ENCODE assay signal across 7 mouse cellular contexts in genomic region chr1:182340281-182340680, GRCm38 (mm10). TPM values are rescaled to one million over a fixed set of nuclear protein-coding genes. Genes with fewer than 3 reads are reported as not detected.
DNase-seq lines count a peak whose midpoint lies in the region; ATAC-seq and TF ChIP-seq lines count a peak whose summit lies in the region.

No protein-coding gene starts in this region.

- no peak overlapping the region for H3K9ac ChIP-seq in limb, embryonic 11.5 days (ENCODE audit: low read length)

- peaks cover 7% of the 10 kb centered on the region for H3K36me3 ChIP-seq in megakaryocyte, embryonic 14.5 days (replicated peaks; ENCODE audit: low read length)
- H3K36me3 ChIP-seq in limb, embryonic 11.5 days (ENCODE audit: control insufficient read depth, insufficient read depth, low read length): no peaks in the 10 kb centered on the region
- no peaks in the 10 kb centered on the region for H3K36me3 ChIP-seq in small intestine, adult 2 months (ENCODE audit: control insufficient read depth, insufficient read depth, low read length)

- no peak for TF ChIP-seq CTCF in embryonic fibroblast, embryonic 13.5 days (IDR thresholded peaks at IDR 0.05; ENCODE audit: borderline replicate concordance, insufficient read depth, low read length)
- no peak for TF ChIP-seq CTCF in small intestine, adult 2 months (IDR thresholded peaks at IDR 0.05; ENCODE audit: extremely low read depth, insufficient read length, insufficient replicate concordance, low read depth, low read length)

- no peaks in the 10 kb centered on the region for H3K27me3 ChIP-seq in megakaryocyte, embryonic 14.5 days (replicated peaks)
- H3K27me3 ChIP-seq in limb, embryonic 11.5 days (ENCODE audit: control insufficient read depth, insufficient read depth, low read length): no peaks in the 10 kb centered on the region
- no peaks in the 10 kb centered on the region for H3K27me3 ChIP-seq in small intestine, adult 2 months (ENCODE audit: control insufficient read depth, insufficient read depth, low read length)

- TF ChIP-seq POLR2A in embryonic fibroblast, embryonic 13.5 days (IDR thresholded peaks at IDR 0.05; ENCODE audit: low read depth, low read length): no peak
- no peak for TF ChIP-seq POLR2A in small intestine, adult 2 months (IDR thresholded peaks at IDR 0.05; ENCODE audit: low read depth, low read length)

- peaks cover 53% of the 10 kb centered on the region for H3K4me1 ChIP-seq in megakaryocyte, embryonic 14.5 days
- peaks cover 5% of the 10 kb centered on the region for H3K4me1 ChIP-seq in embryonic fibroblast, embryonic 13.5 days (ENCODE audit: control insufficient read depth, insufficient read depth, low read length)
- peaks cover 7% of the 10 kb centered on the region; the same call in 1 of the 2 replicates for H3K4me1 ChIP-seq in limb, embryonic 11.5 days (ENCODE audit: control insufficient read depth, insufficient read depth, low read length)
- peaks cover 3% of the 10 kb centered on the region; the same call in 1 of the 2 replicates for H3K4me1 ChIP-seq in small intestine, adult 2 months (ENCODE audit: control insufficient read depth, insufficient read depth, insufficient read length, low read length)

- no peak for ATAC-seq in megakaryocyte, adult 5-6 weeks (ENCODE audit: poor library complexity, severe bottlenecking)
- ATAC-seq in limb, embryonic 11.5 days (ENCODE audit: insufficient number of reproducible peaks, low FRiP score, low TSS enrichment, low read depth): no peak

- WGBS in limb, embryonic 11.5 days: 48% methylated on average over 7 of the region's 7 CpGs
- 33% methylated on average over 7 of the region's 7 CpGs for WGBS in small intestine, adult 2 months

- no peak overlapping the region for H3K27ac ChIP-seq in embryonic fibroblast, embryonic 13.5 days (ENCODE audit: insufficient read depth, low read length)
- no peak overlapping the region for H3K27ac ChIP-seq in limb, embryonic 11.5 days (replicated peaks; ENCODE audit: low read depth, low read length)
- no peak overlapping the region for H3K27ac ChIP-seq in small intestine, adult 2 months (ENCODE audit: insufficient read depth, low read depth, low read length)

- DNase-seq in limb, embryonic 11.5 days (ENCODE audit: low spot score): no peak
- DNase-seq in embryo, embryonic 9.5 days (ENCODE audit: extremely low spot score): no peak
- DNase-seq in ovary, postnatal 14 days (ENCODE audit: low spot score): no peak

- peak overlapping the region; percentile 83 for H3K4me2 ChIP-seq in limb, embryonic 11.5 days (ENCODE audit: low read depth, severe bottlenecking)

- peak overlapping the region; percentile 99 for H3K4me3 ChIP-seq in megakaryocyte, embryonic 14.5 days (replicated peaks)
- H3K4me3 ChIP-seq in embryonic fibroblast, embryonic 13.5 days (ENCODE audit: insufficient read depth, low read length): peak overlapping the region; percentile 73
- peak overlapping the region; percentile 98 for H3K4me3 ChIP-seq in limb, embryonic 11.5 days (ENCODE audit: low read depth, low read length)
- H3K4me3 ChIP-seq in small intestine, adult 2 months (ENCODE audit: low read depth, low read length): peak overlapping the region; percentile 86; the same call in 1 of the 2 replicates

- no peaks in the 10 kb centered on the region for H3K9me3 ChIP-seq in megakaryocyte, embryonic 14.5 days
- no peaks in the 10 kb centered on the region for H3K9me3 ChIP-seq in limb, embryonic 11.5 days (ENCODE audit: control insufficient read depth, low read length)

RNA-seq across cellular contexts. Expression of gene Fbxo28, which starts 1.1 kb away (rescaled TPM):
- 9.9 and 83.2 TPM in 2 replicates for polyA plus RNA-seq in megakaryocyte, embryonic 14.5 days (2012; ENCODE audit: insufficient read depth, low replicate concordance)
- 20.8 and 23.8 TPM in 2 replicates for total RNA-seq in megakaryocyte, adult 5-6 weeks (2015)
- 21.2 and 23.3 TPM in 2 replicates for total RNA-seq in megakaryocyte, adult 5-6 weeks (2017)
- polyA plus RNA-seq in embryonic fibroblast, embryonic 13.5 days (2011; ENCODE audit: insufficient read length, low read depth, missing spikeins): 25.7 and 34.1 TPM in 2 replicates
- polyA plus RNA-seq in limb, embryonic 11.5 days (2014; fragmentation: Nextera tagmentation; extraction: Ambion mirVana): 26.4 and 27.7 TPM in 2 replicates
- 6.4 and 8.0 TPM in 2 replicates for polyA plus RNA-seq in small intestine, adult 2 months (2012; rRNA removed)

RNA-seq across cellular contexts. Expression of gene Degs1, which starts 57.7 kb away (rescaled TPM):
- 9.6 and 32.4 TPM in 2 replicates for polyA plus RNA-seq in megakaryocyte, embryonic 14.5 days (2012; ENCODE audit: insufficient read depth, low replicate concordance)
- total RNA-seq in megakaryocyte, adult 5-6 weeks (2015): 417 and 430 TPM in 2 replicates
- 194 and 208 TPM in 2 replicates for total RNA-seq in megakaryocyte, adult 5-6 weeks (2017)
- polyA plus RNA-seq in embryonic fibroblast, embryonic 13.5 days (2011; ENCODE audit: insufficient read length, low read depth, missing spikeins): 210 and 248 TPM in 2 replicates
- 65.1 and 73.6 TPM in 2 replicates for polyA plus RNA-seq in limb, embryonic 11.5 days (2014; fragmentation: Nextera tagmentation; extraction: Ambion mirVana)
- polyA plus RNA-seq in small intestine, adult 2 months (2012; rRNA removed): 8.5 and 14.1 TPM in 2 replicates
